Mouse (Mus musculus) olfactory bulb, adult 2 months (tissue): Measurements from ENCODE around the gene Eif4e1b.

Source experiments
- CTCF ChIP-seq: fragments of 200-500 bp; IDR thresholded peaks from 2 replicates; pipeline ENCODE4 v1.5.1; 2012; ENCODE audit warnings: low read depth, mild to moderate bottlenecking, low read length, moderate library complexity; ENCODE audit not compliant: insufficient read depth
- POLR2A ChIP-seq: fragments of 200-500 bp; IDR thresholded peaks from 2 replicates; pipeline ENCODE4 v1.6.1; 2012; ENCODE audit warnings: mild to moderate bottlenecking, low read depth, low read length, moderate library complexity; ENCODE audit not compliant: insufficient read depth

GRCm38 (mm10) chr13:54821106-54821505, 37.3 kb downstream of the Eif4e1b start:
- TF ChIP-seq CTCF, result no peak
- TF ChIP-seq POLR2A, result no peak
